Mouse (Mus musculus): ENCODE data around the gene Gimap8.

Gimap8 gene

GRCm38 (mm10) chr6:48704146-48704545 lies 57.1 kb downstream of the Gimap8 start:
- no peak for DNase-seq (ENCODE audit: low spot score)

- no peak for DNase-seq (ENCODE audit: low spot score)
These were observed 59.1 kb downstream of the Gimap8 start for GRCm38 (mm10) chr6:48706130-48706529.
